Mouse (Mus musculus): ENCODE measurements around the gene Stx11. TPM values are rescaled to one million over a fixed set of nuclear protein-coding genes. Genes with fewer than 3 reads are reported as not detected.

The Stx11 gene
- polyA plus RNA-seq, 1 experiment from 2014 or later, result 3.8 TPM

GRCm38 (mm10) chr10:12947606-12948005 is 16.5 kb downstream of the Stx11 start:
- DNase-seq (ENCODE audit: low spot score) (no peak), ATAC-seq (ENCODE audit: low read depth) (no peak)
- Histone ChIP-seq H3K4me2 (ENCODE audit: low read depth, low read length) (no peak overlapping the region), H3K4me1 (ENCODE audit: control insufficient read depth, insufficient read depth, low read length) (no peaks in the 10 kb centered on the region), H3K27ac (replicated peaks; ENCODE audit: low read depth, low read length) (no peak overlapping the region), H3K9me3 (ENCODE audit: control insufficient read depth, low read length) (no peaks in the 10 kb centered on the region), H3K27me3 (replicated peaks; ENCODE audit: control insufficient read depth, insufficient read depth, low read length) (0 out of 2 replicates have a peak, but pooled peaks cover 4% of the 10 kb centered on the region), H3K9ac (ENCODE audit: low read depth, low read length) (no peak overlapping the region), H3K4me3 (ENCODE audit: low read depth, low read length) (no peak overlapping the region), H3K36me3 (ENCODE audit: control insufficient read depth, insufficient read depth, low read length) (no peaks in the 10 kb centered on the region)
- WGBS, result 94% methylated on average over 3 of the region's 3 CpGs

- H3K4me3 ChIP-seq (ENCODE audit: low read depth, low read length), result peak overlapping the region; percentile 45
- H3K27ac ChIP-seq (replicated peaks; ENCODE audit: low read depth, low read length), result no peak overlapping the region
- 12% methylated on average over 62 of the region's 63 CpGs for WGBS
- DNase-seq (ENCODE audit: low spot score) (peak; percentile 70), ATAC-seq (ENCODE audit: low read depth) (peak; percentile 86)
- H3K9ac ChIP-seq (ENCODE audit: low read depth, low read length), result peak overlapping the region; percentile 60
- H3K4me2 ChIP-seq (ENCODE audit: low read depth, low read length), result peak overlapping the region; percentile 71
- H3K9me3 ChIP-seq (ENCODE audit: control insufficient read depth, low read length), result no peaks in the 10 kb centered on the region
- H3K4me1 ChIP-seq (ENCODE audit: control insufficient read depth, insufficient read depth, low read length), result no peaks in the 10 kb centered on the region
- H3K27me3 ChIP-seq (replicated peaks; ENCODE audit: control insufficient read depth, insufficient read depth, low read length), result peaks cover 29% of the 10 kb centered on the region
- H3K36me3 ChIP-seq (ENCODE audit: control insufficient read depth, insufficient read depth, low read length), result no peaks in the 10 kb centered on the region
Measured at GRCm38 (mm10) chr10:12941018-12941761, 22.9 kb downstream of the Stx11 start.

DNA sequence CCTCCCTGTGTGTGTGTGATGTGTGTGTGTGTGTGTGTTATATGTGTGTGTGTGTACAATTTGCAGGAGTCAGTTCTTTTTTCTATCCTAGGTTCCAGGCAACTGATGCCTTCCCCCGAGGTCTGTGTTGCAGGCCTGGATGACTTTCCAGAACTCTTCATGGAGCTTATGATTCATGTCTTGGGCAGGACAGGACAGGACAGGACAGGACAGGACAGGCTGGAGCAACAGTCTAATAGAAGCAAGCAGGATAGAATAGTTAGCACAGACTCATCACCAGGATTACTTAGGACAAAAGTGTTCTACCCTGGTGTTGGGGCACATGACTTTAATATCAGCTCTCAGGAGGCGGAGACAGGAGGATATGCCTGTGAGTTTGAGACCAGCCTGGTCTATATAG is 25.3 kb downstream of the Stx11 start:
- DNase-seq (ENCODE audit: low spot score) (no peak), ATAC-seq (ENCODE audit: low read depth) (no peak)
- Histone ChIP-seq H3K4me3 (ENCODE audit: low read depth, low read length) (no peak overlapping the region), H3K27ac (replicated peaks; ENCODE audit: low read depth, low read length) (no peak overlapping the region), H3K4me2 (ENCODE audit: low read depth, low read length) (no peak overlapping the region), H3K9me3 (ENCODE audit: control insufficient read depth, low read length) (no peaks in the 10 kb centered on the region), H3K36me3 (ENCODE audit: control insufficient read depth, insufficient read depth, low read length) (no peaks in the 10 kb centered on the region), H3K4me1 (ENCODE audit: control insufficient read depth, insufficient read depth, low read length) (no peaks in the 10 kb centered on the region), H3K27me3 (replicated peaks; ENCODE audit: control insufficient read depth, insufficient read depth, low read length) (peaks cover 25% of the 10 kb centered on the region), H3K9ac (ENCODE audit: low read depth, low read length) (no peak overlapping the region)
- 84% methylated on average over 2 of the region's 2 CpGs for WGBS

DNA sequence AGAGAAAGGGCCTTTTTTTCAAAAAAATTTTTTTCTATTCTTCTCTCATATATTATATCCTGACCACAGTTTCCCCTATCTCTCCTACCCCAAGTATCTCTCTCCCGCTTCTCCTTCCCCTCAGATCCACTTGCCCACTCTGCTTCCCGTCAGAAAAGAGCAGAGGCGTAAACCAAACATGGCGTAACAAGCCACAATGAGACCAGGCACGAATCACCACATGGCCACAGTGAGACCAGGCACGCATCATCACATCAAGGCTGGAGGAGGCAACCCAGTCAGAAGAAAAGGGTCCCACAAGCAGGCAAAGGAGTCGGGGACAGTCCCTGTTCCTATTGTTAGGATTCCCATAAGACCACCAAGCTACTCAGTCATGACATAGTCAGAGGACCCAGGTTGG is 28.0 kb downstream of the Stx11 start:
- Histone ChIP-seq H3K4me2 (ENCODE audit: low read depth, low read length) (no peak overlapping the region), H3K36me3 (ENCODE audit: control insufficient read depth, insufficient read depth, low read length) (no peaks in the 10 kb centered on the region), H3K27me3 (replicated peaks; ENCODE audit: control insufficient read depth, insufficient read depth, low read length) (peaks cover 12% of the 10 kb centered on the region), H3K9ac (ENCODE audit: low read depth, low read length) (no peak overlapping the region), H3K4me3 (ENCODE audit: low read depth, low read length) (no peak overlapping the region), H3K27ac (replicated peaks; ENCODE audit: low read depth, low read length) (no peak overlapping the region), H3K4me1 (ENCODE audit: control insufficient read depth, insufficient read depth, low read length) (peaks cover under 1% of the 10 kb centered on the region; the same call in 1 of the 2 replicates), H3K9me3 (ENCODE audit: control insufficient read depth, low read length) (no peaks in the 10 kb centered on the region)
- ATAC-seq (ENCODE audit: low read depth) (no peak), DNase-seq (ENCODE audit: low spot score) (no peak)
- 89% methylated on average over 7 of the region's 7 CpGs for WGBS

DNA sequence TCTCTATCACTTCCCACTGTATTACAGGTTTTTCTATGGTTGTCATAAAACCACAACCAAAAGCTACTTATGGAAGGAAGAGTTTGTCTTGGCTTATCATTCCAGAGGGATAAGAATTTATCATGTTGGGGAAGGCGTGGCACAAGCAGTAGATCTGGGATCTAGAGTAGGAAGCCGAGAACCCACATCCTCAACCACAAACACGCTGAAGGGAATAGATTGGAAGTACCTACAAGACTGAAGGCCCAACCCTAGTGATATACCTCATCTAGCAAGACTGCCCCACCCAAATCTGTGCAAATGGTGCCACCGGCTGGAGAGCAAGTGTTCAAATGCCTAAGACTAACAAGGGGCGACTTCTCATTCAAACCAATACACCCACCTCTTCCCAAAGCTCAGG is 28.5 kb downstream of the Stx11 start:
- WGBS, result 91% methylated on average over 5 of the region's 5 CpGs
- no peaks in the 10 kb centered on the region for H3K9me3 ChIP-seq (ENCODE audit: control insufficient read depth, low read length)

GRCm38 (mm10) chr10:12931492-12932400 is 32.4 kb downstream of the Stx11 start:
- DNase-seq (ENCODE audit: low spot score), result peak; percentile 84
- peak; percentile 79 for ATAC-seq (ENCODE audit: low read depth)
- no peaks in the 10 kb centered on the region for H3K27me3 ChIP-seq (replicated peaks; ENCODE audit: control insufficient read depth, insufficient read depth, low read length)
- H3K4me3 ChIP-seq (ENCODE audit: low read depth, low read length), result no peak overlapping the region
- whole genome bisulfite sequencing, result 33% methylated on average over 10 of the region's 10 CpGs
- H3K9me3 ChIP-seq (ENCODE audit: control insufficient read depth, low read length), result no peaks in the 10 kb centered on the region
- H3K9ac ChIP-seq (ENCODE audit: low read depth, low read length), result no peak overlapping the region
- H3K36me3 ChIP-seq (ENCODE audit: control insufficient read depth, insufficient read depth, low read length), result no peaks in the 10 kb centered on the region
- H3K4me2 ChIP-seq (ENCODE audit: low read depth, low read length), result peak overlapping the region; percentile 19; the same call in 1 of the 2 replicates
- H3K4me1 ChIP-seq (ENCODE audit: control insufficient read depth, insufficient read depth, low read length), result peaks cover 4% of the 10 kb centered on the region
- H3K27ac ChIP-seq (replicated peaks; ENCODE audit: low read depth, low read length), result peak overlapping the region; percentile 15; the same call in 1 of the 2 replicates

More for the DNA sequence above, 28.5 kb downstream of the Stx11 start:
- Histone ChIP-seq H3K27ac (replicated peaks; ENCODE audit: low read depth, low read length) (no peak overlapping the region), H3K9ac (ENCODE audit: low read depth, low read length) (no peak overlapping the region), H3K4me1 (ENCODE audit: control insufficient read depth, insufficient read depth, low read length) (peaks cover 4% of the 10 kb centered on the region), H3K4me2 (ENCODE audit: low read depth, low read length) (no peak overlapping the region), H3K36me3 (ENCODE audit: control insufficient read depth, insufficient read depth, low read length) (no peaks in the 10 kb centered on the region), H3K27me3 (replicated peaks; ENCODE audit: control insufficient read depth, insufficient read depth, low read length) (peaks cover 6% of the 10 kb centered on the region), H3K4me3 (ENCODE audit: low read depth, low read length) (no peak overlapping the region)
- ATAC-seq (ENCODE audit: low read depth), result no peak
- no peak for DNase-seq (ENCODE audit: low spot score)

DNA sequence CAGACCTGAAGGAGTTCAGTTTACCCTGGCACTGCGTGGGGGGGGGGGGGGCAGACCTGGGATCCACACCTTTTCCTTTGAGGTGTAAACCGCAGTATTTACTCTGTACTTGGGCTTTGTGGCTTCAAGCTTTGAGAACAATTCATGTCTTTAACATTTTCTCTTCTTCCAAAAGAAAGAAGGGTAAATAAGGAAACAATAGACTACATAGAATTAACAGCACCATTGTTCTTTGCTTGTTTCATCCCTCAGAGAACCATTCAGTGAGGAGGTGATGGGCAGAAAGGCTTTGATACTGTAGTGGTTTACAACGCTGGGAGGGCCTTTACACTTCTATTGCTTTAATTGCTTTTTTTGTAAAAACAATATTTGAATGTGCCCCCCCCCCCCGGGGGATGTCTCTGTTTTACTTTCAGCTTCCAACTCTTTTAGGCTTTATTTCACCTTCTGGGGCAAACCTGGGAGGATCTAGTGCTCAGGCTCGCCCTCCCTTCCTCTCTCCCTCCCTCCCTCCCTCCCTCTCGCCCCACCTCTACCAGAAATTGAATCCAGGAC is 33.7 kb downstream of the Stx11 start:
- Histone ChIP-seq H3K4me2 (ENCODE audit: low read depth, low read length) (no peak overlapping the region), H3K9ac (ENCODE audit: low read depth, low read length) (no peak overlapping the region), H3K36me3 (ENCODE audit: control insufficient read depth, insufficient read depth, low read length) (no peaks in the 10 kb centered on the region), H3K4me3 (ENCODE audit: low read depth, low read length) (no peak overlapping the region), H3K27me3 (replicated peaks; ENCODE audit: control insufficient read depth, insufficient read depth, low read length) (no peaks in the 10 kb centered on the region), H3K4me1 (ENCODE audit: control insufficient read depth, insufficient read depth, low read length) (peaks cover 4% of the 10 kb centered on the region), H3K9me3 (ENCODE audit: control insufficient read depth, low read length) (no peaks in the 10 kb centered on the region), H3K27ac (replicated peaks; ENCODE audit: low read depth, low read length) (0 out of 2 replicates have a peak overlapping the region, but pooled peaks have one; percentile 15)
- 37% methylated on average over 6 of the region's 6 CpGs for WGBS
- DNase-seq (ENCODE audit: low spot score), result no peak
- no peak for ATAC-seq (ENCODE audit: low read depth)

DNA sequence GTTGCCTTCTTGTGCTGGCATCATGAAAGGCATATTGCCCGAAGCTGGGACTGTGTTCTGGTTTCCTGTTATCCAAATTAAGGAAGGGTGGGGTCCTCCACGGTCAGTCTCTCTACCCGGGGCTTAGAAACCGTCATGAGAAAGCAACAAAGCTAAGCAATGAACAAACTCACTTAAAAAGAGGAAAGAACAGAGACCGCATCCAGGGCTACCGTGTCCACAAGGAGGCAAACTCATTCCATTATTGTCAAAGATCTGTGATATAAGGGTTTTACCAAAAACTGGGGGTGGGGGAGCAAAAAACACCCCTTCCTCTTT is 34.3 kb downstream of the Stx11 start:
- Histone ChIP-seq H3K9ac (ENCODE audit: low read depth, low read length) (no peak overlapping the region), H3K27me3 (replicated peaks; ENCODE audit: control insufficient read depth, insufficient read depth, low read length) (no peaks in the 10 kb centered on the region), H3K4me2 (ENCODE audit: low read depth, low read length) (no peak overlapping the region), H3K9me3 (ENCODE audit: control insufficient read depth, low read length) (no peaks in the 10 kb centered on the region), H3K4me3 (ENCODE audit: low read depth, low read length) (no peak overlapping the region), H3K27ac (replicated peaks; ENCODE audit: low read depth, low read length) (no peak overlapping the region), H3K36me3 (ENCODE audit: control insufficient read depth, insufficient read depth, low read length) (no peaks in the 10 kb centered on the region), H3K4me1 (ENCODE audit: control insufficient read depth, insufficient read depth, low read length) (peaks cover 4% of the 10 kb centered on the region)
- ATAC-seq (ENCODE audit: low read depth), result no peak
- DNase-seq (ENCODE audit: low spot score), result no peak
- 60% methylated on average over 6 of the region's 6 CpGs for WGBS
